Mouse (Mus musculus): ENCODE measurements around the gene Mutyh. TPM values are rescaled to one million over a fixed set of nuclear protein-coding genes. Genes with fewer than 3 reads are reported as not detected.

The Mutyh gene
- 1 to 10 TPM; 4.0 to 4.2 TPM for total RNA-seq (2021)

GRCm38 (mm10) chr4:116807197-116808129 lies at the start of gene Mutyh, which contains the start of gene Toe1:
Gene Mutyh, plus strand, starts transcription at chr4:116807723.
Gene Toe1, minus strand, starts transcription at chr4:116807640.
- DNase-seq, result peak; percentile 95

- DNase-seq, result no peak
Observed at GRCm38 (mm10) chr4:116761914-116762313, 45.6 kb upstream of the Mutyh start.

DNA sequence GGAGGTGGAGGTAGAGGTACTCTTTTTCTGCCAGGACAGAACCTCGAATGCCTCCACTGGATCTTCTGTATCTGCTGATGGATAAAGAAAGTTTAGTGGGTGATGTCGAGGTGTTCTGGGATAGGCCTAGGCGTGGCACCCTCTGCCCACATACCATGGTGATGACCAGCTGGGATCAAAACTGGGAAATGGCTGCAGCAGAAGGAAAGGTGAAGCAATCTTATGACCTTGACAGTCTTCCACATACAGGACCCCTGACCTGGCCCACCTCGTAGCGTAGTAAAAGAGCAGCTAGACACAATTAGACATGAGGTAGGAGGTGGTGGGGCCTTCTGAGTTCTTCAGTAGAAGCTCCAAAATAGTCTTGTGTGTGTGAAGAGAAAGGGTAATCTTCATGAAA lies 43.5 kb upstream of the Mutyh start:
- DNase-seq, result no peak

DNA sequence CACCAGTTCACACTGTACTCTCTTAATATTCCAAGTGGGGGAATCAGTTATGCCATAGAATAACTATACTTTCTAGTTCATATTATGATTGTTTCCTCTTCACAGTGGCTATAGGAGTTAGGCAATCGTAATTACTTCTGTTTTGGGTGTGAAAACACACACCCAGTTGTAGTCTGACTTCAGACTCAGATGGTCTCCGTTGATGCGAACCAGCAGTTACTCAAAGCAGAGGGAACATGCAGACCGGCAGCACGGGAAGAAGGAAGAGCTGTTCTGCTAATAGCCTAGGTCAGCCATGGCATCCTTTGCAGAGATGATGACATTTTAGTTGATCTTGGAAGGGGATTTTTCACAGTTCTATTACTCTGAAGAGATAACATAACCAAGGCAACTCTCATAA lies 39.0 kb upstream of the Mutyh start:
- DNase-seq, result no peak

GRCm38 (mm10) chr4:116769060-116769459 lies 38.5 kb upstream of the Mutyh start:
- no peak for DNase-seq

DNA sequence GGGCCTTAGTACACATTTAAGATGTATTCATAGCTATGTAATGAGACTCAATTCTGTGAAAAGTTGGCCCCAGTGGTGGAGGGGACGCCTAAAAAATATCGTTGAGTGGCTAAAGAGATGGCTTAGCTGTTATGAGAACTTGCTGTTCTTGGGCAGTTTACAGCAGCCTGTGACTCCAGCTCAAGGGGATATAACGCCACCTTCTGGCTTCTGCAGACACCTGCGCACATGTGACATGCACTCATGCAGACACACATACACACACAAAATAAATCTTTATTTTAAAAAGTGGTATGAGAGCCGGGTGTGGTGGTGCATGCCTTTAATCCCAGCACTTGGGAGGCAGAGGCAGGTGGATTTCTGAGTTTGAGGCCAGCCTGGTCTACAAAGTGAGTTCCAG lies 31.1 kb upstream of the Mutyh start:
- no peak for DNase-seq

- DNase-seq, result no peak
Observed at GRCm38 (mm10) chr4:116777079-116777478, 30.4 kb upstream of the Mutyh start.

GRCm38 (mm10) chr4:116780541-116780940 lies 27.0 kb upstream of the Mutyh start:
- no peak for DNase-seq

- DNase-seq, result no peak
Observed at GRCm38 (mm10) chr4:116781366-116781765, 26.2 kb upstream of the Mutyh start.

GRCm38 (mm10) chr4:116782171-116782570 lies 25.4 kb upstream of the Mutyh start:
- no peak for DNase-seq

DNA sequence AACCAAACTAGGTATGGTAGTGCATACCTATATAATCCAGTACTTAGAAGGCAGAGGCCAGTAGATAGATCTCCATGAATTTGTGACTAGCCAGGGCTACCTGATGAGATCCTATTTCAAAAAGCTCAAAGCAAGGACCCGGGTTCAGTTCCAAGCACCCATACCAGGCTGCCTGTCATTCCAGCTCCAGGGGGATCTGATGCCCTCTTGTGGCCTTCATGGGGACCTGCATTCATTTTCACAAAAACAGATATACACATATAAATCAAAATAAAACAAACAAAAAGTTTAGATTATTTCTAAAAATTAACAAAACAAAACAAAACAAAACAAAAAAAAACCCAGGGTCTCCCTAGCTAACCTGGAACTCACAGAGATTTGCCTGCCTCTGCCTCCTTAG lies 20.9 kb upstream of the Mutyh start:
- DNase-seq, result no peak

DNA sequence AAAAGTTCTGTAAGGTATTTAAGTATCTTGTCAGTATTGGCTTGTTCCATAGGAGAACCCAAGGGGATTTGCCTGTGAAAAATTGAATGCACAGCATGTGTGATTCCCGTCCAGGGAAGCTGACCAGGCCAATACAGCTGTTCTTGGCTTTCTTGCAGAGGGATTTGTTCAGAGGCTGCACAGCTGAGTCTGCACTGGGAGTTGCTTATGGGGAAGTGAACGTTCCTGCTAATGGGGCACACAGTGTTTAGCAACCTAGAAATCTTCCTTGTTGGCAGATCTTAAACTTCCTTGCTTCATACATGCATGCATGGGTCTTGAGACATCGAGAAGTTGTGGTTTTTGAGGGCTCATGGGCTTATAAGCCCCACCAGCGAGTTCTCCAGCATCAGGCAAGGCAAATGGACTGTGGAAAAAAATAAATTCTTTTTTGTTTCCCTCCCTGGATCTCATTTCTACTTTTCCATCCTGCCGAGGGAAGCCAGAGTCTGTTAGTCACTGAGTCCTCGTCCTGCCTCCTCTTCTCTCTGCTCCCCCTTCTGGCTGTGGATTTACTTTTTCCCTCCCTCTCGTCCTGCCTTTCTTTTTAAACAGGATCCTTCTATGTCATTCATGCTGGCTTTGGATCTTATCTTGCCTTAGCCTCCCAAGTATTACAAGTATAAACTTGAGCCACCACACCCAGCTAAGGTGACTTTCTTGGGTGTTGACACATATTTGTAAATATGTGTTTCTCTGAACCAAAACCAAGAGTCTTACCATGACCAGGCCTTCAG lies 19.4 kb upstream of the Mutyh start:
- no peak for DNase-seq

GRCm38 (mm10) chr4:116788956-116789355 lies 18.6 kb upstream of the Mutyh start:
- DNase-seq, result peak; percentile 87

- DNase-seq, result no peak
Observed at GRCm38 (mm10) chr4:116792453-116792852, 15.1 kb upstream of the Mutyh start.

GRCm38 (mm10) chr4:116794273-116794672 lies 13.2 kb upstream of the Mutyh start:
- DNase-seq, result no peak

- DNase-seq, result peak; percentile 53
Observed at GRCm38 (mm10) chr4:116796442-116797110, 10.9 kb upstream of the Mutyh start.

DNA sequence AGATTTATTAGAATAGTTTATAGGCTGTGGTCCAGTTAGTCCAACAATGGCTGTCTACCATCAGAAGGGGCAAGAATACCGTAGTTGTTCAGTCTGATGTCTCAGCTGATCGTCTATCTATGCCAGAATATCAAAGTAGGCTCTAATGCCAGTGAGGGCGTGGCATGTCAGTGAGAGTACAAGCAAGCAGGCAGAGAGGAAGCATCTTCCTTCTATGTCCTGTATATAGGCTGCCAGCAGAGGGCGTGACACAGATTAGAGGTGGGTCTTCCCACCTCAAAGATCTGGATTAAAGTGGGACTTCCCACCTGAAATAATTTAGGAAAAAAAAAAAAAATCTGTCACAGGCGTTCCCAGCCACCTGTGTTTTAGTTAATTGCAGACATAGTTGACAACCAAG lies 7.6 kb upstream of the Mutyh start:
- DNase-seq, result no peak

- no peak for DNase-seq
Observed at GRCm38 (mm10) chr4:116811012-116811411, 3.5 kb downstream of the Mutyh start.

GRCm38 (mm10) chr4:116815276-116815675 lies 7.8 kb downstream of the Mutyh start:
- DNase-seq, result no peak

DNA sequence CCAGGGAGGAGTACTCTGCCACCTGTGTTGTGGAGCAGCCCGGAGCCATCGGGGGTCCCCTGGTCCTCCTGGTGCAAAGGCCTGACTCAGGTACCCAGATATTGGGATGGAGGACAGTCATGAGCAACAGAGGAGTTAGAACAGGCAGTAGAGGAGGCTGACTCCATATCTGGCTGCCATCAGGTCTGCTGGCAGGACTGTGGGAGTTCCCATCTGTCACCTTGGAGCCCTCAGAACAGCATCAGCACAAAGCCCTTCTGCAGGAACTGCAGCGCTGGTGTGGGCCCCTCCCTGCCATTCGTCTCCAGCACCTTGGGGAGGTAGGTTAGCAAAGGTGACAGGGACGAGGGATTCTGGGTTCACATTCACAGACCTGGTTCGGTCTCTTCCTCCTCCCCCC lies 10.0 kb downstream of the Mutyh start:
- no peak for DNase-seq

DNA sequence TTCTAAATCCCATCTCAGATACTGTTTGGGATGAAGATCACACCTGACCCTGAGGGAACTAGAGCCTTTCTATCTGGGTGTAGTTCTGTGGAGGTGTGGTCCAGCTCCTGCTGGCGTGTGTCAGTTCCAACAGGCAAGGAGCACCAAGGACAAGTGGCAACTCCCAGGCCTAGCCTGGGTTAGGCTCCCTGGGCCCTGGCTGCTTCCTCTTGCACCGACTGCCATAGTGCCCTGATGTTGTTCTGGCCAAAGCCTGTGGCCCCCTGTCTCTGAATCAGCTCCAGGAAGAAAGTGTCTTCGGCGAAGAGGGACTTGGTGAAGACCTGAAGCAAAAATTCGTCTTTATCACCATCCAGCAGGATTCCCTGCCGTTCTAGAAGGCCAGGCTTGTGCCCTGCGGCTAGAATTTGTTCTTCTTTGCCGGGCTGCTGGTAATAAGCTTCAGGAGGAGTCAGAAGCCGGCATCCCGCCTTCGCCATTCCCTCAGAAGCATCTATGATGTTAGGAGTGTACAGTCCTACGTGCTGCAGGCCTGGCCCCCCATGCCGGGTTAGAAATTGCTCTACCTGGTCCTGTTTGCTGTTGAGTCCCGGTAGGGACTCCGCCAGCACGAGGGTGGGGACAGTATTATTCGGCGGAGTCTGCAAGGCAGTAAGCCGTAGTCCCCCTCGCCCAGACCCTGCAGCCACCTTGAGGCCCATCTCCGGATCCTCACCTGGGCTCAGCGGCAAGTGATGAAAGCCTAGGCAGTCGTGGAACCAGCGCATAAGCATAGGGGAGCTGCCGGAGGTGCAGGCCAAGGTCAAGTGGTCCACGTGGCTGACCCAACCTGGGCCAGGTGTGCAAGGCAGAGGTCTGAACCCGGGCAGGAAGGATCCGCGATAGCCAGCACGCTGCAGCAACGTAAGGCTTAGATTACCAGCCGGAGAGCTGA lies 12.7 kb downstream of the Mutyh start:
- no peak for DNase-seq
